Mouse (Mus musculus) bone marrow, adult 2 months (tissue): ENCODE results near the gene Vstm5.

ENCODE experiments used
- CTCF ChIP-seq: fragments of 200-500 bp; IDR thresholded peaks from 2 replicates; pipeline ENCODE4 v1.5.1; 2011; ENCODE audit warnings: low read length, control low read depth; ENCODE audit not compliant: control insufficient read depth, insufficient read depth
- POLR2A ChIP-seq: fragments of 200-500 bp; IDR thresholded peaks from 2 replicates; pipeline ENCODE4 v1.6.1; 2011; ENCODE audit warnings: low read depth, mild to moderate bottlenecking, control low read depth, low read length, borderline replicate concordance; ENCODE audit not compliant: control insufficient read depth

DNA sequence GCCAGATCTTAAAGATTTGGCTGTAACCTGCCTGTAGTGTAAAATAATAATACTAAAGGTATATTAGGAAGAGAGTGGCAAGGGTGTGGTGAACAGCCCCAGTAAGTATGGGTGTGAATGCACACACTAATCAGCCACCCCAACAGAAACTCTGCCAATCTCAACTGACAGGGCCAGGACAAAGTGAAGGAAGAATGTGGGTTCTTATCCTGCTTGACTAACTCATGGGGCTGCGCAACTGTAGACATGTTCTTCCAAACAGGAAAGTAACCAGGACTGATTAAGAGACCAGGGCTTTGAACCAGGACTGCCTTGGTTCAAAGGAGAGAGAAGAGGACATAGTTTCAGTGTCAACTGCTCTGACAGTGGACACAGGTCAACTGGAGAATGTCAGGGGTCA lies 3.3 kb downstream of the Vstm5 start:
- no peak for TF ChIP-seq CTCF
- TF ChIP-seq POLR2A: no peak
